Mouse (Mus musculus) mammary gland, adult 2 months (tissue): Measurements from ENCODE around the gene Galk2. TPM values are rescaled to one million over a fixed set of nuclear protein-coding genes. Genes with fewer than 3 reads are reported as not detected.

ENCODE experiments used
- polyA plus RNA-seq: library from polyadenylated mRNA; depleted of rRNA; stranded (reverse); fragments of >200 nt; gene quantifications from 2 replicates; pipeline ENCODE4 v1.2.3, GENCODE M21; 2012; ENCODE audit warnings: low replicate concordance; rRNA removed

Galk2 gene
- polyA plus RNA-seq, result 10.6 and 18.3 TPM in 2 replicates

GRCm38 (mm10) chr2:125858521-125859280, at the start of gene Galk2, which contains the start of gene Cops2:
Galk2 (plus strand) TSS chr2:125859109.
Cops2 (minus strand) TSS chr2:125859139.

Other genes with a start within 250 kb of the Galk2 start
- 0.99 and 1.1 TPM in 2 replicates for gene Cep152, start 234.0 kb upstream of the Galk2 start, polyA plus RNA-seq
- gene Eid1, start 186.0 kb upstream of the Galk2 start, polyA plus RNA-seq, result 12.9 and 20.6 TPM in 2 replicates
- gene Shc4, start 135.0 kb upstream of the Galk2 start, polyA plus RNA-seq, result 2.3 and 2.7 TPM in 2 replicates
- 10.9 and 13.5 TPM in 2 replicates for gene Secisbp2l, start 76.2 kb upstream of the Galk2 start, polyA plus RNA-seq
- gene Cops2, start within 50 bp of the Galk2 start, polyA plus RNA-seq, result 2.7 and 12.5 TPM in 2 replicates
- gene Fgf7, start 175.5 kb downstream of the Galk2 start, polyA plus RNA-seq, result 1.4 and 5.2 TPM in 2 replicates